Mouse (Mus musculus): Measurements from ENCODE around the gene Igfbp4. TPM values are rescaled to one million over a fixed set of nuclear protein-coding genes. Genes with fewer than 3 reads are reported as not detected.

Igfbp4 gene
- total RNA-seq, 1 experiment: 38.8 TPM

Other genes starting within 250 kb of the Igfbp4 start
- 18.3 and 27.1 TPM in 2 replicates for gene Msl1, start 245.7 kb upstream of the Igfbp4 start, total RNA-seq (2012; rRNA removed)
- 11.7 and 14.6 TPM in 2 replicates for gene Casc3, start 236.3 kb upstream of the Igfbp4 start, total RNA-seq (2012; rRNA removed)
- 0.98 and 1.4 TPM in 2 replicates for gene Rapgefl1, start 204.5 kb upstream of the Igfbp4 start, total RNA-seq (2012; rRNA removed)
- gene Wipf2, start 177.6 kb upstream of the Igfbp4 start, total RNA-seq (2012; rRNA removed): 4.7 and 5.8 TPM in 2 replicates
- 32.7 and 51.3 TPM in 2 replicates for gene Cdc6, start 133.4 kb upstream of the Igfbp4 start, total RNA-seq (2012; rRNA removed)
- 25.8 and 30.1 TPM in 2 replicates for gene Rara, start 113.4 kb upstream of the Igfbp4 start, total RNA-seq (2012; rRNA removed)
- gene Gjd3, start 58.2 kb upstream of the Igfbp4 start, total RNA-seq (2012; rRNA removed): 0.27 and 1.7 TPM in 2 replicates
- gene Top2a, start 17.1 kb upstream of the Igfbp4 start, total RNA-seq (2012; rRNA removed): 353 and 381 TPM in 2 replicates
- 1.1 and 1.2 TPM in 2 replicates for gene Tns4, start 48.1 kb downstream of the Igfbp4 start, total RNA-seq (2012; rRNA removed)
- 0.58 and 1.4 TPM in 2 replicates for gene Ccr7, start 113.8 kb downstream of the Igfbp4 start, total RNA-seq (2012; rRNA removed)
- 85.4 and 130 TPM in 2 replicates for gene Smarce1, start 189.8 kb downstream of the Igfbp4 start, total RNA-seq (2012; rRNA removed)
- 0.11 and 0.22 TPM in 2 replicates for gene Krt222, start 202.8 kb downstream of the Igfbp4 start, total RNA-seq (2012; rRNA removed)
- not detected in 2 replicates for gene Krt24, start 244.0 kb downstream of the Igfbp4 start, total RNA-seq (2012; rRNA removed)